Mouse (Mus musculus) CH12F3 (cell line): Measurements from ENCODE around the gene Mettl7a1.
"Not testable (repeated sequence)": the region's sequence is repeated elsewhere in the genome, so short reads cannot be mapped to it uniquely, and the experiment has no call there.

Source experiments
- in situ Hi-C: fragments of 300-500 bp; cut with MboI; formaldehyde crosslinking; loops from 2 replicates; pipeline ENCODE4 v1.14.3; 2020; ENCODE audit warnings: low sequenced_read_pairs

Mettl7a1 gene

GRCm38 (mm10) chr15:100304019-100304991, at the start of gene Mettl7a1:
Gene Mettl7a1, plus strand, starts transcription at chr15:100304140.
- in situ Hi-C loops = no loop called here

DNA sequence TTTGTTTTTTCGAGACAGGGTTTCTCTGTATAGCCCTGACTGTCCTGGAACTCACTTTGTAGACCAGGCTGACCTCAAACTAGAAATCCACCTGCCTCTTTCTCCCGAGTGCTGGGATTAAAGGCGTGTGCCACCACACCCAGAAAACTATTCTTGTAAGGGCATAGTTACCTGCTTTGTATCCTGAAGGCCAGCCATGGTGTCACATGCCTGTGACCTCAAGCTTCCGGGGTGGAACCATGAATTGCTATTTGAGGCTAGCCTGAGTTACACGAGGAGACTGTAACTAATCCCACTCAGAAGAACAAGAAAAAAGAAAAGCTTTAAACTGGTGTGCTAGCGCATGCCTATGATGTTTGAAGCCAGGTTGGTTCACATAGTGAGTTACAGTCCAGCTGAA, 47.6 kb upstream of the Mettl7a1 start:
- in situ Hi-C loops = no loop called here

DNA sequence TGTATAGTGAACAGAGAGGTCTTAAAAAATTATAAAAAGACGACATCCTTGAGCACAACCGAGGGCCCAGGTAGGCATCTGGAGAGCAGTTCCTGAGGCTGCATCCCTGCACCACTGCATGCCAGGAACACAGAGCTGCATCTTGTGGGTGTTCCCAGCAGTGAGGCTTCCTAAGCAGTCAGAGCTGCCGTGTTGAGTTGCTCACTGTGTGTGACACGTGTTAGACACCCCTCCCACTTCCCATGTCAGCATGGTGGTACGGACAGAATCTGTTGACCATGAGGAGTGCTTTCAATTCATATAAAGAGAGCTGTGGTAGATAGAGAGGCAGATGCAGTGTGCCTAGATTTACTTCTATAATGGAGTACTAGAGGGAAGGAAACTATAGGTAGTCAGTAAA, 46.6 kb upstream of the Mettl7a1 start:
- in situ Hi-C loops = no loop called here

- in situ Hi-C loops = no loop called here
Observed at GRCm38 (mm10) chr15:100258646-100259425, 45.1 kb upstream of the Mettl7a1 start.

- in situ Hi-C loops = not testable (repeated sequence)
Observed at GRCm38 (mm10) chr15:100260351-100260750, 43.6 kb upstream of the Mettl7a1 start.

- in situ Hi-C loops = no loop called here
Observed at GRCm38 (mm10) chr15:100263246-100263905, 40.6 kb upstream of the Mettl7a1 start.

DNA sequence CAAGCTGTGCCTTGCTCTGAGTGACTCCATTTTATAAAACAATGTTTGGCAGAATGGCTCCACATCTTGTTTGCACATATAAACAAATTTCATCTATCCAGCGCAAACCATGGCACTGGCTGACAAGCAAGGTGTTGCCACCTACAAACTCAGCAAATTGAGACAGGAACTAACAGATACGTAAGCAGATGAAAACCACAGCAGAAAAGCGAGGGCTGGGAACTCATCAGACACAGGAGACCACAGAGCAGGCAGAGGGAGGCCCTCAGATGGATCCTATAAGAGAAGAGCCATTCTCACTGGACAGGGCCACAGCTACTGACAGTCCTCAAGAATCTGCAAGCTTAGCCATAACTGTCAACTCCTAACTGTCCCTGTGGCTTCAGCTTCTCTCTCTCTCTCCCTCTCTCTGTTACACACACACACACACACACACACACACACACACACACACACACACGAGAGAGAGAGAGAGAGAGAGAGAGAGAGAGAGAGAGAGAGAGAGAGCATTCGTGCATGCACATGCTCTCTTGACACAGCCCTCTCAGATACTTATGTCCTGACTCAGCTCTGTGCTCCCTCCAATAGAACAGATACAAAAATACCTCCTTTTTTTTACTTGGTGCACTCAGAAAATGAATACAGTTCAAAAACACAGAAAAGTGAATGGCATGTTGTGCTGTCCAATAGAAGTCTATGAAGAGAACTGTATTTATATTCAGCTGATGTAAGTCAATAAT, 38.2 kb upstream of the Mettl7a1 start:
- in situ Hi-C loops = no loop called here

GRCm38 (mm10) chr15:100268916-100269315, 35.0 kb upstream of the Mettl7a1 start:
- in situ Hi-C loops = no loop called here

GRCm38 (mm10) chr15:100269776-100270175, 34.2 kb upstream of the Mettl7a1 start:
- in situ Hi-C loops = no loop called here

GRCm38 (mm10) chr15:100270609-100271008, 33.3 kb upstream of the Mettl7a1 start:
- in situ Hi-C loops = not testable (repeated sequence)

GRCm38 (mm10) chr15:100271411-100271810, 32.5 kb upstream of the Mettl7a1 start:
- in situ Hi-C loops = no loop called here

GRCm38 (mm10) chr15:100273791-100274308, 30.1 kb upstream of the Mettl7a1 start:
- in situ Hi-C loops = not testable (repeated sequence)

DNA sequence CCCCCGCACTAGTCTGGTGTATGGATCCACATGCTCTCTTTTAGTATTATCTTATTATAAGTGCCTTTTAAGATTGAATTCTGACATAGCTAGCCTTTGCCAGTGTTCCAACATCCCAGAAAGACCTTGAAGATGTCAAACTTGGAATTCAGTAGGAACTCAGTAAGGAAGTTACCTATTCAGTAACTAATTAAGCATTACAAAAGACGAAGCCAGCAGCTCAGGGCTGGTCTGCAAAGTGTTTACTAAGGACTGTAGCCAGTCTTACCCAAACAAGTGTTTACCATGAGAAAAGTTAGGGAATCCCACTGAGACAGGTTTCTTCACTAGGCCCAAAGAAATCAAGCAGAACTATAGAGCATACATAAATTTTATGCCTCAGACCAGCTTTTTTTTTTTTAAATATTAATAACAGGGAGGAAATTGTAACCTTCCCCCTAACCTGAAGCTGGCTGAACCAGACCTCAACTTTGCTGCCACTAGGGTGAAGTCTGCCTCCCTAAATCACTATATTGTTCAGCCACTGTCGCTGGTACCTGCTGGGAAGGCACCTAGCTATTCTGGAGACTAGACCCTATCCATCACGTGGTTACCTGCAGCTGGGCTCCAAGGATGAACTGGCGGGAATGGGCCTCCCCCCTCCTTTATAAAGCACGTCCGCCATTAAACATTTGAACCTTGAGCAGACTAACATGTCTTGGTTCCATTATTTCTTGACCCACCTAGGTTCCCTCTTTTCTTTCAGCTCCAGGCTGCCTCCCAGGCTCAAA, 29.0 kb upstream of the Mettl7a1 start:
- in situ Hi-C loops = no loop called here

- in situ Hi-C loops = no loop called here
Observed at GRCm38 (mm10) chr15:100276403-100276802, 27.5 kb upstream of the Mettl7a1 start.

GRCm38 (mm10) chr15:100277586-100277985, 26.4 kb upstream of the Mettl7a1 start:
- in situ Hi-C loops = no loop called here

GRCm38 (mm10) chr15:100280626-100281025, 23.3 kb upstream of the Mettl7a1 start, which contains the start of gene Tmprss12:
Gene Tmprss12, plus strand, starts transcription at chr15:100280837.
- in situ Hi-C loops = no loop called here

DNA sequence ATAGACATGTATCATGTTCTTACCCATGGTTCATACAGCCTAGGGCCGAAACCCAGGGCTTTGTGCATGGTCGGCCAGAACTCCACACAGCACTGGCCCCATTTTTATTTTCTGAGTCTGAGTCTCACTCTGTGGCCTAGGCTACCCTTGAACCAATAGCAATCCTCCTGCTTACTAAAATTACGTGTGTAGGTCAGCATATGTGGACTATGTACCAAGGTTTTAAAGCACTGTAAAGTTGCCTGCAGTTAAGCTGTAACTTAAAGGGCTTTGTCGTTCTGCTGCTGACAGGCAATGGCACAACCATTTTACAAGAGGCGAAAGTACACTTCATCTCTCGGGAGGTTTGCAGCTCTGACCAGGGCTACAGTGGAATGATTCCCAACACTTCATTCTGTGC, 15.0 kb upstream of the Mettl7a1 start:
- in situ Hi-C loops = no loop called here

- in situ Hi-C loops = no loop called here
Observed at GRCm38 (mm10) chr15:100290858-100291257, 13.1 kb upstream of the Mettl7a1 start.

DNA sequence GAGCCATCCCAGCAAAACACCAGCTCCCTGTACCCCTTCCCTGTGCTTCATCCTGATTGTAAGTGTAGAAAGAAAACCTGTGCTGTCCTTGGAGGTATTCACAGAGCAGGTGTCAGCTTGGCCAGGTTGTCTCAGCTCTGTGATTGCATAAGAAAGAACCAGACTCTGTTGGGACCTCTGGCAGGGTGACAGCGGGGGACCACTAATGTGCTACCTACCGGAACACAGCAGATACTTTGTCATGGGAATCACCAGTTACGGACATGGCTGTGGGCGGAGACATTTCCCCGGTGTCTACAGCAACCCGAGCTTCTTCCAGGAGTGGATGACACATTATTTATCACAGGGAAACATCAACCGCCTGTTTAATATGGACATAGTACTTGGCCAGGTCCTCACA, 11.6 kb upstream of the Mettl7a1 start:
- in situ Hi-C loops = no loop called here
